Mouse (Mus musculus) midbrain, embryonic 10.5 days (tissue): ENCODE measurements around the gene Pitpnm1. TPM values are rescaled to one million over a fixed set of nuclear protein-coding genes. Genes with fewer than 3 reads are reported as not detected.

Experiments used
- DNase-seq: peaks from one replicate; pipeline ENCODE4 v3.0.0-alpha.2; 2017; ENCODE audit warnings: low spot score
- H3K27ac ChIP-seq: fragments of 300-500 bp; sonication (generic); replicated peaks from 2 replicates; pipeline ENCODE4 v1.5.1; 2016; ENCODE audit warnings: mild to moderate bottlenecking
- H3K27me3 ChIP-seq: fragments of 300-500 bp; sonication (generic); 2 replicates; pipeline ENCODE4 v1.6.1; 2016; ENCODE audit warnings: low read depth, mild to moderate bottlenecking; ENCODE audit not compliant: poor library complexity, severe bottlenecking
- H3K36me3 ChIP-seq: fragments of 300-500 bp; sonication (generic); 2 replicates; pipeline ENCODE4 v1.6.1; 2016; ENCODE audit warnings: mild to moderate bottlenecking, moderate library complexity
- H3K4me1 ChIP-seq: fragments of 300-500 bp; sonication (generic); 2 replicates; pipeline ENCODE4 v1.6.1; 2016
- H3K4me3 ChIP-seq: fragments of 300-500 bp; sonication (generic); 2 replicates; pipeline ENCODE4 v1.5.1; 2016; ENCODE audit warnings: mild to moderate bottlenecking, moderate library complexity
- H3K9me3 ChIP-seq: fragments of 300-500 bp; sonication (generic); replicated peaks from 2 replicates; pipeline ENCODE4 v1.6.1; 2016; ENCODE audit warnings: mild to moderate bottlenecking
- WGBS: fragments of 180-500 bp; shearing (Covaris S2); methylation state at CpG from one replicate; pipeline ENCODE4 v1.1.7; 2016; 5-methylcytosine and 5-hydroxymethylcytosine counted together
- polyA plus RNA-seq: library from polyadenylated mRNA; unstranded; fragments of >200 nt; fragmentation: Nextera tagmentation; extraction: Ambion mirVana; gene quantifications from 2 replicates; pipeline ENCODE4 v1.2.1, GENCODE M21; 2016

The Pitpnm1 gene
- polyA plus RNA-seq, 1 experiment from 2014 or later: 12.8 TPM

- WGBS: 90% methylated on average over 17 of the region's 17 CpGs
- Histone ChIP-seq H3K9me3 (peaks cover 6% of the 10 kb centered on the region; the same call in 1 of the 2 replicates), H3K4me3 (peak overlapping the region; percentile 84)
Measured at GRCm38 (mm10) chr19:4149764-4150461, 50.1 kb downstream of the Pitpnm1 start.

GRCm38 (mm10) chr19:4150567-4151487 is 51.0 kb downstream of the Pitpnm1 start:
- Histone ChIP-seq H3K27ac (no peak overlapping the region), H3K27me3 (no peaks in the 10 kb centered on the region), H3K4me3 (peak overlapping the region; percentile 14; the same call in 1 of the 2 replicates), H3K9me3 (peaks cover 4% of the 10 kb centered on the region; the same call in 1 of the 2 replicates), H3K4me1 (peaks cover 36% of the 10 kb centered on the region), H3K36me3 (peaks cover 49% of the 10 kb centered on the region)
- 89% methylated on average over 22 of the region's 22 CpGs for WGBS
- no peak for DNase-seq

More at GRCm38 (mm10) chr19:4149764-4150461, 50.1 kb downstream of the Pitpnm1 start:
- peaks cover 44% of the 10 kb centered on the region for H3K36me3 ChIP-seq
- no peak overlapping the region for H3K27ac ChIP-seq
- H3K27me3 ChIP-seq: no peaks in the 10 kb centered on the region
- DNase-seq: no peak
- H3K4me1 ChIP-seq: peaks cover 33% of the 10 kb centered on the region

GRCm38 (mm10) chr19:4151488-4151860 is 51.7 kb downstream of the Pitpnm1 start:
- Histone ChIP-seq H3K27ac (no peak overlapping the region), H3K9me3 (no peaks in the 10 kb centered on the region), H3K4me3 (no peak overlapping the region), H3K27me3 (no peaks in the 10 kb centered on the region), H3K4me1 (peaks cover 42% of the 10 kb centered on the region), H3K36me3 (peaks cover 55% of the 10 kb centered on the region)
- no peak for DNase-seq
- 79% methylated on average over 5 of the region's 5 CpGs for WGBS

GRCm38 (mm10) chr19:4151898-4152297 is 52.1 kb downstream of the Pitpnm1 start:
- Histone ChIP-seq H3K27ac (no peak overlapping the region), H3K9me3 (no peaks in the 10 kb centered on the region), H3K27me3 (no peaks in the 10 kb centered on the region), H3K4me3 (no peak overlapping the region), H3K36me3 (peaks cover 59% of the 10 kb centered on the region), H3K4me1 (peaks cover 42% of the 10 kb centered on the region)
- DNase-seq: no peak
- WGBS: 87% methylated on average over 5 of the region's 5 CpGs

GRCm38 (mm10) chr19:4152445-4153231 is 52.8 kb downstream of the Pitpnm1 start:
- H3K4me1 ChIP-seq: peaks cover 37% of the 10 kb centered on the region
- peaks cover 67% of the 10 kb centered on the region for H3K36me3 ChIP-seq
- no peak for DNase-seq
- H3K27me3 ChIP-seq: no peaks in the 10 kb centered on the region
- H3K9me3 ChIP-seq: no peaks in the 10 kb centered on the region
- H3K4me3 ChIP-seq: no peak overlapping the region
- no peak overlapping the region for H3K27ac ChIP-seq
- 86% methylated on average over 8 of the region's 8 CpGs for WGBS

- Histone ChIP-seq H3K4me3 (no peak within 1 kb of the TSS), H3K4me1 (peaks cover 31% of the 10 kb centered on the region), H3K36me3 (peaks cover 73% of the 10 kb centered on the region), H3K27ac (no peak within 1 kb of the TSS; the same call in 1 of the 2 replicates), H3K9me3 (no peaks in the 10 kb centered on the region), H3K27me3 (no peaks in the 10 kb centered on the region)
- no peak for DNase-seq
- WGBS: 75% methylated on average over 11 of the region's 11 CpGs
Measured at GRCm38 (mm10) chr19:4153232-4153654, 53.4 kb downstream of the Pitpnm1 start, which contains the start of gene Ptprcap. TSS of gene Ptprcap (plus strand) at chr19:4153604.

GRCm38 (mm10) chr19:4154437-4155222 is 54.8 kb downstream of the Pitpnm1 start:
- Histone ChIP-seq H3K9me3 (no peaks in the 10 kb centered on the region), H3K4me1 (peaks cover 20% of the 10 kb centered on the region), H3K27me3 (no peaks in the 10 kb centered on the region), H3K27ac (no peak overlapping the region; the same call in 1 of the 2 replicates), H3K36me3 (peaks cover 87% of the 10 kb centered on the region), H3K4me3 (no peak overlapping the region)
- no peak for DNase-seq
- WGBS: 83% methylated on average over 13 of the region's 13 CpGs

GRCm38 (mm10) chr19:4155223-4156072 is 55.6 kb downstream of the Pitpnm1 start:
- no peak for DNase-seq
- Histone ChIP-seq H3K9me3 (no peaks in the 10 kb centered on the region), H3K27ac (peak overlapping the region; percentile 3; the same call in 1 of the 2 replicates), H3K36me3 (peaks cover 85% of the 10 kb centered on the region), H3K4me1 (peaks cover 14% of the 10 kb centered on the region), H3K27me3 (no peaks in the 10 kb centered on the region), H3K4me3 (no peak overlapping the region)
- WGBS: 80% methylated on average over 6 of the region's 6 CpGs

GRCm38 (mm10) chr19:4156073-4156579 is 56.3 kb downstream of the Pitpnm1 start:
- H3K27me3 ChIP-seq: no peaks in the 10 kb centered on the region
- peaks cover 11% of the 10 kb centered on the region for H3K4me1 ChIP-seq
- 68% methylated on average over 20 of the region's 20 CpGs for WGBS
- H3K4me3 ChIP-seq: no peak overlapping the region
- no peak for DNase-seq
- H3K27ac ChIP-seq: peak overlapping the region; percentile 3; the same call in 1 of the 2 replicates
- peaks cover 85% of the 10 kb centered on the region for H3K36me3 ChIP-seq
- no peaks in the 10 kb centered on the region for H3K9me3 ChIP-seq

- Histone ChIP-seq H3K9me3 (no peaks in the 10 kb centered on the region), H3K4me1 (peaks cover 11% of the 10 kb centered on the region), H3K4me3 (no peak overlapping the region), H3K27me3 (no peaks in the 10 kb centered on the region), H3K36me3 (peaks cover 83% of the 10 kb centered on the region), H3K27ac (no peak overlapping the region)
- 92% methylated on average over 12 of the region's 12 CpGs for WGBS
- no peak for DNase-seq
Measured at GRCm38 (mm10) chr19:4156771-4157170, 57.0 kb downstream of the Pitpnm1 start.

GRCm38 (mm10) chr19:4159049-4159448 is 59.3 kb downstream of the Pitpnm1 start:
- H3K36me3 ChIP-seq: peaks cover 61% of the 10 kb centered on the region
- no peak for DNase-seq
- H3K9me3 ChIP-seq: no peaks in the 10 kb centered on the region
- no peaks in the 10 kb centered on the region for H3K27me3 ChIP-seq
- H3K4me1 ChIP-seq: peaks cover 28% of the 10 kb centered on the region
- 96% methylated on average over 8 of the region's 8 CpGs for WGBS
- H3K27ac ChIP-seq: no peak overlapping the region
- no peak overlapping the region for H3K4me3 ChIP-seq
